Mouse (Mus musculus) erythroblast, embryonic 14.5 days (primary cell): Measurements from ENCODE around the gene D17Wsu92e.

Experiments
- GATA1 ChIP-seq: IDR thresholded peaks from 2 replicates; pipeline ENCODE4 v1.6.1; 2012; ENCODE audit warnings: low read length, inconsistent platforms, mixed read lengths
- TAL1 ChIP-seq: IDR thresholded peaks from 3 replicates; pipeline ENCODE4 v1.6.1; 2012; ENCODE audit warnings: low read length, inconsistent platforms, mixed read lengths

DNA sequence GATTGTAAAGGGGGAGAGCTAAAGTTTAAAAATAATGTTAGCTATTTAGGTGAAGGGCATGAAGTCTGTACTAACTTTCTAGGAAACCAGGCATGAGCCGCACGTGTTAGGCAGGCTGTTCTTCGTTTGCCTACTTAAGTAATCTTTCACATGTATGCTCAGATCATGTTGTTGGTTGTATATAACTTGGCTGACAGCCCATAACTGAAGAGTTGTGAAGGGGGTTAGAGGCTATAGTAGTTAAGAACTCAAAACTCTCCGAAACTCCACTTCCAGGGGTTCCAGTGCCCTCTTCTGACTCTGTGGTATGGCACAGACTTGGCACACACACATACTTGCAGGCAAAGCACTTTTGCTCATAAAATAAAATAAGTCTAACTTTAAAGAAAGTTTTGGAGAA, 46.3 kb upstream of the D17Wsu92e start:
- TF ChIP-seq GATA1 (no peak), TAL1 (no peak)
